ENCODE assay signal across 8 mouse cellular contexts in genomic region chr6:90514369-90514768, GRCm38 (mm10). TPM values are rescaled to one million over a fixed set of nuclear protein-coding genes. Genes with fewer than 3 reads are reported as not detected.
A peak's percentile ranks its signal among the peaks of the same experiment; 100 is the strongest.
DNase-seq lines count a peak whose midpoint lies in the region; ATAC-seq lines count a peak whose summit lies in the region.

No protein-coding gene starts in this region.

- no peak overlapping the region for H3K4me2 ChIP-seq in hindbrain, embryonic 12.5 days (replicated peaks)
- H3K4me2 ChIP-seq in liver, embryonic 15.5 days, result no peak overlapping the region

- peak; percentile 62 for DNase-seq in adrenal gland, adult 2 months
- DNase-seq in adrenal gland, postnatal 4 days (ENCODE audit: low spot score in 2 of 2), result no peak
- DNase-seq in hindbrain, embryonic 10.5 days (ENCODE audit: low spot score), result no peak
- peak; percentile 30 to 62 for DNase-seq in lung, postnatal 4 days
- DNase-seq in spleen, adult 18-20 months, result no peak

- 0 out of 2 replicates have a peak, but pooled peaks have one; percentile 19 for ATAC-seq in hindbrain, embryonic 12.5 days (ENCODE audit: low FRiP score)
- ATAC-seq in liver, embryonic 15.5 days (ENCODE audit: insufficient read depth), result peak; percentile 73
- no peak for ATAC-seq in erythroblast, adult 5-6 weeks (replicated peaks; ENCODE audit: low FRiP score, poor library complexity, severe bottlenecking)

- no peaks in the 10 kb centered on the region for H3K27me3 ChIP-seq in hindbrain, embryonic 12.5 days
- H3K27me3 ChIP-seq in hindbrain, embryonic 10.5 days (ENCODE audit: insufficient read depth, poor library complexity, severe bottlenecking), result no peaks in the 10 kb centered on the region
- no peaks in the 10 kb centered on the region for H3K27me3 ChIP-seq in liver, embryonic 15.5 days

- no peak overlapping the region for H3K27ac ChIP-seq in hindbrain, embryonic 12.5 days
- H3K27ac ChIP-seq in hindbrain, embryonic 10.5 days, result no peak overlapping the region
- H3K27ac ChIP-seq in liver, embryonic 15.5 days (replicated peaks), result peak overlapping the region; percentile 69

- H3K4me1 ChIP-seq in hindbrain, embryonic 12.5 days, result no peaks in the 10 kb centered on the region
- no peaks in the 10 kb centered on the region for H3K4me1 ChIP-seq in hindbrain, embryonic 10.5 days (replicated peaks)
- 0 out of 2 replicates have a peak, but pooled peaks cover 4% of the 10 kb centered on the region for H3K4me1 ChIP-seq in liver, embryonic 15.5 days (replicated peaks)

- no peaks in the 10 kb centered on the region for H3K9me3 ChIP-seq in hindbrain, embryonic 12.5 days (replicated peaks)
- H3K9me3 ChIP-seq in hindbrain, embryonic 10.5 days, result no peaks in the 10 kb centered on the region
- no peaks in the 10 kb centered on the region for H3K9me3 ChIP-seq in liver, embryonic 15.5 days (replicated peaks)

- H3K9ac ChIP-seq in hindbrain, embryonic 12.5 days, result no peak overlapping the region
- no peak overlapping the region for H3K9ac ChIP-seq in liver, embryonic 15.5 days

- H3K36me3 ChIP-seq in hindbrain, embryonic 12.5 days, result no peaks in the 10 kb centered on the region
- H3K36me3 ChIP-seq in hindbrain, embryonic 10.5 days, result no peaks in the 10 kb centered on the region
- H3K36me3 ChIP-seq in liver, embryonic 15.5 days (replicated peaks), result no peaks in the 10 kb centered on the region

- H3K4me3 ChIP-seq in hindbrain, embryonic 12.5 days, result no peak overlapping the region
- H3K4me3 ChIP-seq in hindbrain, embryonic 10.5 days, result no peak overlapping the region
- H3K4me3 ChIP-seq in liver, embryonic 15.5 days (replicated peaks), result no peak overlapping the region

RNA-seq across cellular contexts. Expression of gene Aldh1l1, which starts 28.1 kb away (rescaled TPM):
- total RNA-seq in adrenal gland, adult 2 months (2021), result 100 to 1,000 TPM; 136 to 202 TPM
- polyA plus RNA-seq in adrenal gland, adult 2 months (2012; rRNA removed), result 83.4 and 111 TPM in 2 replicates
- 10 to 100 TPM; 70.6 to 81.5 TPM for total RNA-seq in adrenal gland, postnatal 4 days (2021)
- polyA plus RNA-seq in hindbrain, embryonic 12.5 days (2016; fragmentation: Nextera tagmentation; extraction: Ambion mirVana), result 13.0 and 19.4 TPM in 2 replicates
- polyA plus RNA-seq in hindbrain, embryonic 10.5 days (2016; fragmentation: Nextera tagmentation; extraction: Ambion mirVana), result 1.7 and 2.9 TPM in 2 replicates
- polyA plus RNA-seq in liver, embryonic 15.5 days (2015; fragmentation: Nextera tagmentation; extraction: Ambion mirVana), result 32.1 and 39.0 TPM in 2 replicates
- total RNA-seq in erythroblast, adult 5-6 weeks (2015; ENCODE audit: low replicate concordance), result not detected in 2 replicates
- 1.2 TPM in 1 of 2 replicates, not detected in the other for total RNA-seq in erythroblast, adult 5-6 weeks (2017; ENCODE audit: low replicate concordance)

RNA-seq across cellular contexts. Expression of gene Klf15, which starts 52.0 kb away (rescaled TPM):
- total RNA-seq in adrenal gland, adult 2 months (2021), result 10 to 100 TPM; 32.6 to 43.7 TPM
- 73.8 and 79.8 TPM in 2 replicates for polyA plus RNA-seq in adrenal gland, adult 2 months (2012; rRNA removed)
- 10 to 100 TPM; 14.3 to 15.0 TPM for total RNA-seq in adrenal gland, postnatal 4 days (2021)
- 6.3 and 6.9 TPM in 2 replicates for polyA plus RNA-seq in hindbrain, embryonic 12.5 days (2016; fragmentation: Nextera tagmentation; extraction: Ambion mirVana)
- polyA plus RNA-seq in hindbrain, embryonic 10.5 days (2016; fragmentation: Nextera tagmentation; extraction: Ambion mirVana), result 4.1 and 4.9 TPM in 2 replicates
- 18.4 and 22.4 TPM in 2 replicates for polyA plus RNA-seq in liver, embryonic 15.5 days (2015; fragmentation: Nextera tagmentation; extraction: Ambion mirVana)
- not detected in 2 replicates for total RNA-seq in erythroblast, adult 5-6 weeks (2015; ENCODE audit: low replicate concordance)
- total RNA-seq in erythroblast, adult 5-6 weeks (2017; ENCODE audit: low replicate concordance), result 0.42 and 0.43 TPM in 2 replicates

Comparison
In these comparisons a context has a peak if more than half of its experiments do, and no peak if none do; other contexts are left out.
1. DNase-seq: peak in adrenal gland, adult 2 months (single experiment) and lung, postnatal 4 days (2 of 2); none in adrenal gland, postnatal 4 days (0 of 2), hindbrain, embryonic 10.5 days (single experiment) and spleen, adult 18-20 months (0 of 2).